Comparison of ENCODE assay signal across 9 mouse cellular contexts in the genomic region with DNA sequence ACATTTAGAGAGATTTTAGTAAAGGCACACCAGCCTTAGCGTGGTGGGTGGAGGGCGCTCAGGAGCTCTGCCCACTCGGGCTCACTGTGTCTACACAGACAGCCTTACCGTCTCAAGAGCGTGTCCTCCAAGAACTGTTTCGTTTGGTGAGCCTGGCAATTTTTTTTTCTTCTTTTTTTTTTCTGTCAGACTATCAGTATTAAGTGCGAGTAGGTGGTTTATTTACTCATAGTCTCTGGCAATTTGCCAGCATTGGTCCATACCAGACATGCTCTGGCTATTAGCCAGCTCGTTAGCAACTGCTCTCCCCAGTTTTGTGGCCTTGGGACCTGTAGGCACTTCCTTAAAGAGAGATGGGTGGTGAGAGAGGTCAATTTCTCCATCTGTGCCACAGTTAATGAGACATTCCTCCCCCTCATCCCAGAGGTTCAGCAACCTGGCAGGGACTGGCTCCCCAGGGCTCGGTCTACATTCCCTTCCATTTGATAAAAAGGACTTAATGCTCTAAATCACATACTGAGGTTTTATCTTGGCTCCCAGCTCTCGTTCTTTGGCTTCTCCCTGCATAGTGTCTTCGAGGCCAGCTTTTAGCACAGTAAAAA.
DNase-seq lines count a peak whose midpoint lies in the region; ATAC-seq and TF ChIP-seq lines count a peak whose summit lies in the region.
"Had no signal": no experiment of that assay in that cellular context is flagged by ENCODE, and none has a peak within 500 bp of the region (broad histone marks: within the 10 kb centered on the region; RNA-seq: fewer than 3 reads in every experiment).

No protein-coding gene starts in this region.

- no peaks in the 10 kb centered on the region for H3K9me3 ChIP-seq in embryonic facial prominence, embryonic 13.5 days
- H3K9me3 ChIP-seq: liver, embryonic 13.5 days had no signal

- no peak for ATAC-seq in embryonic facial prominence, embryonic 13.5 days (ENCODE audit: insufficient number of reproducible peaks, insufficient read depth, low FRiP score, low TSS enrichment, low read depth)
- peak; percentile 37 for ATAC-seq in megakaryocyte progenitor cell, adult 5-6 weeks (replicated peaks; ENCODE audit: poor library complexity)
- ATAC-seq in erythroid progenitor cell, adult 5-6 weeks (replicated peaks; ENCODE audit: low FRiP score, poor library complexity, severe bottlenecking), result no peak

- H3K36me3 ChIP-seq in embryonic facial prominence, embryonic 13.5 days, result no peaks in the 10 kb centered on the region
- H3K36me3 ChIP-seq: liver, embryonic 13.5 days had no signal

- TF ChIP-seq CTCF in lung, adult 2 months (IDR thresholded peaks at IDR 0.05; ENCODE audit: insufficient read depth, low read length), result no peak

- no peak overlapping the region for H3K4me3 ChIP-seq in lung, adult 2 months (replicated peaks; ENCODE audit: extremely low read depth, low read depth, low read length)
- H3K4me3 ChIP-seq in embryonic facial prominence, embryonic 13.5 days, result no peak overlapping the region
- H3K4me3 ChIP-seq: liver, embryonic 13.5 days had no signal

- TF ChIP-seq POLR2A in lung, adult 2 months (IDR thresholded peaks at IDR 0.05; ENCODE audit: borderline replicate concordance, extremely low read depth, low read depth, low read length), result no peak

- WGBS in lung, adult 2 months, result 26% methylated on average over 11 of the region's 11 CpGs
- WGBS in embryonic facial prominence, embryonic 13.5 days, result 63% methylated on average over 11 of the region's 11 CpGs

- H3K4me1 ChIP-seq in lung, adult 2 months (ENCODE audit: control insufficient read depth, insufficient read depth, low read length), result peaks cover 2% of the 10 kb centered on the region; the same call in 1 of the 2 replicates
- H3K4me1 ChIP-seq in embryonic facial prominence, embryonic 13.5 days, result peaks cover 7% of the 10 kb centered on the region; the same call in 1 of the 2 replicates

- peak; percentile 17 to 30 for DNase-seq in lung, adult 18-20 months
- DNase-seq in lung, adult 2 months, result no peak
- DNase-seq in heart, postnatal 4 days, result peak; percentile 25
- DNase-seq in right cerebral cortex, adult 2 months (ENCODE audit: low spot score in 2 of 2), result no peak
- no peak for DNase-seq in spleen, postnatal 10 days (ENCODE audit: low spot score in 2 of 2)
- DNase-seq: liver, embryonic 13.5 days had no signal

- no peak overlapping the region for H3K9ac ChIP-seq in embryonic facial prominence, embryonic 13.5 days
- H3K9ac ChIP-seq: liver, embryonic 13.5 days had no signal

- no peaks in the 10 kb centered on the region for H3K27me3 ChIP-seq in embryonic facial prominence, embryonic 13.5 days
- H3K27me3 ChIP-seq: liver, embryonic 13.5 days had no signal

- no peak overlapping the region for H3K4me2 ChIP-seq in embryonic facial prominence, embryonic 13.5 days
- H3K4me2 ChIP-seq: liver, embryonic 13.5 days had no signal

- H3K27ac ChIP-seq in embryonic facial prominence, embryonic 13.5 days, result peak overlapping the region; percentile 48; the same call in 1 of the 2 replicates

Comparison
In these comparisons a context has a peak if more than half of its experiments do, and no peak if none do; other contexts are left out.
1. DNase-seq: peak in lung, adult 18-20 months (2 of 2) and heart, postnatal 4 days (single experiment); none in lung, adult 2 months (single experiment), right cerebral cortex, adult 2 months (0 of 2) and spleen, postnatal 10 days (0 of 2).